10 mouse cellular contexts compared by ENCODE assay signal in genomic region chr13:32495063-32495462, GRCm38 (mm10).
A peak's percentile ranks its signal among the peaks of the same experiment; 100 is the strongest.
DNase-seq lines count a peak whose midpoint lies in the region; TF ChIP-seq lines count a peak whose summit lies in the region.
"Had no signal": no experiment of that assay in that cellular context is flagged by ENCODE, and none has a peak within 500 bp of the region (broad histone marks: within the 10 kb centered on the region; RNA-seq: fewer than 3 reads in every experiment).

No protein-coding gene starts in this region.

- 6% methylated on average over 6 of the region's 6 CpGs for WGBS in kidney, adult 2 months

- no peak for TF ChIP-seq POLR2A in kidney, adult 2 months (IDR thresholded peaks at IDR 0.05; ENCODE audit: low read depth, low read length)

- H3K4me1 ChIP-seq in kidney, adult 2 months (ENCODE audit: control insufficient read depth, insufficient read depth, low read length), result peaks cover 31% of the 10 kb centered on the region; the same call in 1 of the 2 replicates
- H3K4me1 ChIP-seq: neural tube, embryonic 13.5 days had no signal

- TF ChIP-seq CTCF in kidney, adult 2 months (conservative IDR thresholded peaks at IDR 0.05; ENCODE audit: insufficient read depth, insufficient read length, low read depth, low read length), result no peak

- peak; percentile 9 for DNase-seq in adrenal gland, adult 2 months
- DNase-seq in adrenal gland, postnatal 4 days (ENCODE audit: low spot score in 2 of 2), result no peak
- peak; percentile 12 for DNase-seq in lung, postnatal 10 days
- DNase-seq in lung, adult 18-20 months, result no peak
- DNase-seq in kidney, adult 2 months, result peak; percentile 79
- peak; percentile 27 for DNase-seq in retina, postnatal 1 day
- no peak for DNase-seq in layer of hippocampus, adult 9-11 months
- no peak for DNase-seq in gastrocnemius, adult 8-10 months (ENCODE audit: low spot score in 2 of 2)
- DNase-seq: spleen, adult 18-20 months had no signal

- no peak overlapping the region for H3K27ac ChIP-seq in kidney, adult 2 months (ENCODE audit: insufficient read depth, low read depth, low read length)
- H3K27ac ChIP-seq: neural tube, embryonic 13.5 days had no signal

- no peaks in the 10 kb centered on the region for H3K36me3 ChIP-seq in kidney, adult 2 months (ENCODE audit: control insufficient read depth, insufficient read depth, low read length)
- H3K36me3 ChIP-seq: neural tube, embryonic 13.5 days had no signal

- no peaks in the 10 kb centered on the region for H3K27me3 ChIP-seq in kidney, adult 2 months (replicated peaks; ENCODE audit: control insufficient read depth, insufficient read depth, low read length)
- H3K27me3 ChIP-seq: neural tube, embryonic 13.5 days had no signal

- no peak overlapping the region for H3K4me3 ChIP-seq in kidney, adult 2 months (ENCODE audit: insufficient read depth, low read depth, low read length)
- H3K4me3 ChIP-seq: neural tube, embryonic 13.5 days had no signal

Comparison
In these comparisons a context has a peak if more than half of its experiments do, and no peak if none do; other contexts are left out.
1. DNase-seq: peak in adrenal gland, adult 2 months (single experiment), lung, postnatal 10 days (single experiment), kidney, adult 2 months (single experiment) and retina, postnatal 1 day (single experiment); none in adrenal gland, postnatal 4 days (0 of 2), lung, adult 18-20 months (0 of 2), layer of hippocampus, adult 9-11 months (single experiment) and gastrocnemius, adult 8-10 months (0 of 2).